Mouse (Mus musculus) cortical plate, adult 2 months (tissue): ENCODE results near the gene Myd88.
A peak's percentile ranks its signal among the peaks of the same experiment; 100 is the strongest.

Experiments used
- CTCF ChIP-seq: fragments of 200-500 bp; IDR thresholded peaks from 2 replicates; pipeline ENCODE4 v1.5.1; 2011; ENCODE audit warnings: mild to moderate bottlenecking, control low read depth, low read length; ENCODE audit not compliant: insufficient read depth; ENCODE audit errors: extremely low read depth
- POLR2A ChIP-seq: fragments of 200-500 bp; IDR thresholded peaks from 2 replicates; pipeline ENCODE4 v1.6.1; 2011; ENCODE audit warnings: mild to moderate bottlenecking, low read length, control low read depth; ENCODE audit not compliant: insufficient read depth; ENCODE audit errors: extremely low read depth

DNA sequence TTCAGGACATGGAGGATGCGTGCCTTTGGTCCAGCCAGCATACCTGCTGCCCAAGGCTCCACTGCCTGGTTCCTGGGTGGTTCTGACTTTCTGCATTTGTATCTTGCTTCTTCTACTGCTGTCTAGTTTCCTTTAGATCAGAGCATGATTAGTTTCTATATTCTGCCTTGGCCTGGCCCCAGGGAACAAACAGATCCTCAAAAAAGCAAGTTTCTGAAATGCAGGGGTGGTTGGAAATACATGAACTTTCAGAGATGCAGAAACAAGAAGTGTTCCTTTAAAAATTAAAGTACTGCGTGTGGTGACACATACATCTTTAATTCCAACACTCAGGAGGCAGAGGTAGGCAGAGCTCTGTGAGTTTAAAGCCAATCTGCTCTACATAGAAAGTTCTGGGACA, 6.4 kb downstream of the Myd88 start:
- TF ChIP-seq POLR2A = 0 out of 2 replicates have a peak, but pooled peaks have one; percentile 35
- TF ChIP-seq CTCF = no peak
